22 mouse cellular contexts compared by ENCODE assay signal in the genomic region with DNA sequence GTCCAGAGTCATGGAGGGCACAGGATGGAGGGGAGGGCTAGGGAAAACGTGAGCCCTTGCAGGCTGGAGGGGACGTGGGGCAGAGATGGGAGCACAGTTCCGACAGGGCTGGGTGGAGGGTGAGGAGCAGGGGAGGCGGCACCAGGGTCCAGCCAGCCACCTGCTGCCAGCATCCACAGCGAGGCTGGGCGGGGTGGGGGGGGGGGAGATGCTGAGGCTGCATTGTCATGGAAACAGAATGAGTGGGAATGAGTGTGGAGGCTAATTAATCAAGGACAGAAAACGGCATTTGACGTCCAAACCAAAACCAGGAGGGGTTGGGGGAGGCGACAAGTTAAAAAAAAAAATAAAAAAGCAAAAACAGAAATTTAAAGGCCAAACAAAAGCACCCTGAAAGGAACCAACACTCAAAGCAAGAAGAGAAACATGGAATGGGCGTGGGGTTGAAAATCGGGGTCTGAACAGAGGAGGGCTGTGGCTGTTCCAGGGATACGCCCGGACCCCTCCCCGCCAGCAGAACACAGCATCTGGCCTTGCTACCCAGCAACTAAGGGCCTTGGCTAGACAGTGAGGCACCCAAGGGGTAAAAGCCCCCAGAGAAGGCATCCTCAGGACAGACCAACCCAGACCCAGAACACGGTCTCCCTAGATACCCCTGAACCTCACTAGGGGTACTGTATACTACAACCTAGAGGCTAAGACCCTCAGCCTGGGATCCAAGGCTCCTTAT. TPM values are rescaled to one million over a fixed set of nuclear protein-coding genes. Genes with fewer than 3 reads are reported as not detected.
A peak's percentile ranks its signal among the peaks of the same experiment; 100 is the strongest.
DNase-seq lines count a peak whose midpoint lies in the region; ATAC-seq and TF ChIP-seq lines count a peak whose summit lies in the region.
"Had no signal": no experiment of that assay in that cellular context is flagged by ENCODE, and none has a peak within 500 bp of the region (broad histone marks: within the 10 kb centered on the region; RNA-seq: fewer than 3 reads in every experiment).

No protein-coding gene starts in this region.

- ATAC-seq in neural tube, embryonic 11.5 days (ENCODE audit: insufficient read depth, low FRiP score, low TSS enrichment): 0 out of 2 replicates have a peak, but pooled peaks have one; percentile 49
- no peak for ATAC-seq in midbrain, embryonic 12.5 days (ENCODE audit: low FRiP score, low read depth)
- ATAC-seq in CD4-positive, CD25-positive, alpha-beta regulatory T cell, adult 4 months: no peak

- 0 out of 2 replicates have a peak overlapping the region, but pooled peaks have one; percentile 4 for H3K27ac ChIP-seq in neural tube, embryonic 11.5 days (ENCODE audit: low read depth, low read length)
- H3K27ac ChIP-seq in hindbrain, embryonic 10.5 days: peak overlapping the region; percentile 71
- H3K27ac ChIP-seq in midbrain, embryonic 12.5 days (replicated peaks): peak overlapping the region; percentile 39
- peak overlapping the region; percentile 30 for H3K27ac ChIP-seq in olfactory bulb, adult 2 months (ENCODE audit: insufficient read depth, low read depth, low read length)
- H3K27ac ChIP-seq: embryonic facial prominence, embryonic 13.5 days; limb, embryonic 12.5 days; liver, embryonic 14.5 days; stomach, embryonic 15.5 days had no signal

- H3K27me3 ChIP-seq in neural tube, embryonic 11.5 days (ENCODE audit: control insufficient read depth, insufficient read depth, low read length): no peaks in the 10 kb centered on the region
- no peaks in the 10 kb centered on the region for H3K27me3 ChIP-seq in hindbrain, embryonic 10.5 days (ENCODE audit: insufficient read depth, poor library complexity, severe bottlenecking)
- no peaks in the 10 kb centered on the region for H3K27me3 ChIP-seq in midbrain, embryonic 12.5 days
- H3K27me3 ChIP-seq: embryonic facial prominence, embryonic 13.5 days; heart, embryonic 12.5 days; limb, embryonic 12.5 days; stomach, embryonic 15.5 days had no signal

- H3K36me3 ChIP-seq in neural tube, embryonic 11.5 days (ENCODE audit: control insufficient read depth, insufficient read depth, low read length): peaks cover 39% of the 10 kb centered on the region
- peaks cover 100% of the 10 kb centered on the region for H3K36me3 ChIP-seq in hindbrain, embryonic 10.5 days
- peaks cover 87% of the 10 kb centered on the region for H3K36me3 ChIP-seq in midbrain, embryonic 12.5 days

- no peak for TF ChIP-seq POLR2A in olfactory bulb, adult 2 months (IDR thresholded peaks at IDR 0.05; ENCODE audit: insufficient read depth, low read depth, low read length)

- H3K4me1 ChIP-seq in neural tube, embryonic 11.5 days (ENCODE audit: control insufficient read depth, insufficient read depth, low read length): peaks cover 8% of the 10 kb centered on the region; the same call in 1 of the 2 replicates
- H3K4me1 ChIP-seq in hindbrain, embryonic 10.5 days (replicated peaks): peaks cover 20% of the 10 kb centered on the region
- peaks cover 14% of the 10 kb centered on the region for H3K4me1 ChIP-seq in midbrain, embryonic 12.5 days
- peaks cover 45% of the 10 kb centered on the region for H3K4me1 ChIP-seq in olfactory bulb, adult 2 months (ENCODE audit: control insufficient read depth, insufficient read depth, low read length)
- H3K4me1 ChIP-seq: embryonic facial prominence, embryonic 13.5 days; limb, embryonic 12.5 days; stomach, embryonic 15.5 days had no signal

- H3K9ac ChIP-seq in neural tube, embryonic 11.5 days (ENCODE audit: low read length): no peak overlapping the region
- H3K9ac ChIP-seq in midbrain, embryonic 12.5 days (replicated peaks): 0 out of 2 replicates have a peak overlapping the region, but pooled peaks have one; percentile 17
- H3K9ac ChIP-seq: embryonic facial prominence, embryonic 13.5 days; heart, embryonic 12.5 days; limb, embryonic 12.5 days; liver, embryonic 14.5 days; stomach, embryonic 15.5 days had no signal

- 63% methylated on average over 15 of the region's 15 CpGs for WGBS in neural tube, embryonic 11.5 days
- 70% methylated on average over 15 of the region's 15 CpGs for WGBS in hindbrain, embryonic 10.5 days
- 65% methylated on average over 15 of the region's 15 CpGs for WGBS in midbrain, embryonic 12.5 days
- WGBS in olfactory bulb, adult 2 months: 31% methylated on average over 15 of the region's 15 CpGs

- no peak overlapping the region for H3K4me2 ChIP-seq in neural tube, embryonic 11.5 days (ENCODE audit: low read depth)
- H3K4me2 ChIP-seq in midbrain, embryonic 12.5 days (replicated peaks): no peak overlapping the region
- H3K4me2 ChIP-seq: embryonic facial prominence, embryonic 13.5 days; heart, embryonic 12.5 days; limb, embryonic 12.5 days; stomach, embryonic 15.5 days had no signal

- no peak overlapping the region for H3K4me3 ChIP-seq in neural tube, embryonic 11.5 days (ENCODE audit: low read depth, low read length)
- no peak overlapping the region for H3K4me3 ChIP-seq in hindbrain, embryonic 10.5 days
- no peak overlapping the region for H3K4me3 ChIP-seq in midbrain, embryonic 12.5 days
- no peak overlapping the region for H3K4me3 ChIP-seq in olfactory bulb, adult 2 months (ENCODE audit: insufficient read depth, low read depth, low read length)
- H3K4me3 ChIP-seq: embryonic facial prominence, embryonic 13.5 days; heart, embryonic 12.5 days; limb, embryonic 12.5 days; megakaryocyte, embryonic 14.5 days; stomach, embryonic 15.5 days had no signal

- no peak for TF ChIP-seq CTCF in olfactory bulb, adult 2 months (IDR thresholded peaks at IDR 0.05; ENCODE audit: insufficient read depth, low read depth, low read length)

- no peaks in the 10 kb centered on the region for H3K9me3 ChIP-seq in neural tube, embryonic 11.5 days (ENCODE audit: control insufficient read depth, low read length)
- H3K9me3 ChIP-seq in hindbrain, embryonic 10.5 days: peaks cover 14% of the 10 kb centered on the region
- H3K9me3 ChIP-seq in midbrain, embryonic 12.5 days: peaks cover 7% of the 10 kb centered on the region; the same call in 1 of the 2 replicates
- H3K9me3 ChIP-seq: megakaryocyte, embryonic 14.5 days; stomach, embryonic 15.5 days had no signal

- no peak for DNase-seq in neural tube, embryonic 11.5 days (ENCODE audit: low spot score)
- DNase-seq in neural tube, embryonic 10.5 days (ENCODE audit: extremely low spot score, low spot score): no peak
- no peak for DNase-seq in hindbrain, embryonic 10.5 days (ENCODE audit: low spot score)
- DNase-seq in layer of hippocampus, postnatal 36 days: no peak
- DNase-seq in natural killer cell, adult 2 months (ENCODE audit: low spot score in 2 of 2): no peak
- DNase-seq: adrenal gland, adult 8-10 months; cerebellum, postnatal 10 days; gastrocnemius, postnatal 10 days; heart, postnatal 36 days; kidney, adult 11 months; kidney, postnatal 36 days; lung, postnatal 10 days; spleen, adult 18-20 months had no signal

RNA-seq across cellular contexts. Expression of gene Ptprs, which starts 36.4 kb away (rescaled TPM):
- 164 and 174 TPM in 2 replicates for polyA plus RNA-seq in neural tube, embryonic 11.5 days (2014; fragmentation: Nextera tagmentation; extraction: Ambion mirVana)
- polyA plus RNA-seq in hindbrain, embryonic 10.5 days (2016; fragmentation: Nextera tagmentation; extraction: Ambion mirVana): 109 and 172 TPM in 2 replicates
- 290 and 332 TPM in 2 replicates for polyA plus RNA-seq in midbrain, embryonic 12.5 days (2016; fragmentation: Nextera tagmentation; extraction: Ambion mirVana)
- 198 and 241 TPM in 2 replicates for polyA plus RNA-seq in olfactory bulb, adult 2 months (2012; ENCODE audit: insufficient read depth, insufficient read length, low replicate concordance, missing spikeins)
- 1 to 10 TPM; 5.5 to 8.9 TPM for polyA plus RNA-seq in CD4-positive, CD25-positive, alpha-beta regulatory T cell, adult 4 months (2017; shearing (Covaris generic))
- 100 to 1,000 TPM; 657 to 686 TPM for total RNA-seq in layer of hippocampus, postnatal 36 days (2021)

Comparison
In these comparisons a context has a peak if more than half of its experiments do, and no peak if none do; other contexts are left out.
1. H3K27ac ChIP-seq: peak in every context shown above with its lines; median percentile 71 in hindbrain, embryonic 10.5 days; 39 in midbrain, embryonic 12.5 days; 30 in olfactory bulb, adult 2 months; 4 in neural tube, embryonic 11.5 days.
2. RNA of gene Ptprs, which starts 36.4 kb away (polyA plus RNA-seq): 290 to 332 TPM in midbrain, embryonic 12.5 days, 198 to 241 TPM in olfactory bulb, adult 2 months, 164 to 174 TPM in neural tube, embryonic 11.5 days and 109 to 172 TPM in hindbrain, embryonic 10.5 days; 5.5 to 8.9 TPM in CD4-positive, CD25-positive, alpha-beta regulatory T cell, adult 4 months; every median in the first group is over 10 times any median in the second.